Mouse (Mus musculus) embryonic fibroblast, embryonic 13.5 days (primary cell): ENCODE measurements around the gene Fhit.

ENCODE experiments used
- CTCF ChIP-seq: IDR thresholded peaks from 2 replicates; pipeline ENCODE4 v1.5.1; 2011; ENCODE audit warnings: mild to moderate bottlenecking, control low read depth, low read length, moderate library complexity, borderline replicate concordance; ENCODE audit not compliant: insufficient read depth
- POLR2A ChIP-seq: IDR thresholded peaks from 2 replicates; pipeline ENCODE4 v1.6.1; 2011; ENCODE audit warnings: low read depth, mild to moderate bottlenecking, control low read depth, low read length, moderate library complexity

DNA sequence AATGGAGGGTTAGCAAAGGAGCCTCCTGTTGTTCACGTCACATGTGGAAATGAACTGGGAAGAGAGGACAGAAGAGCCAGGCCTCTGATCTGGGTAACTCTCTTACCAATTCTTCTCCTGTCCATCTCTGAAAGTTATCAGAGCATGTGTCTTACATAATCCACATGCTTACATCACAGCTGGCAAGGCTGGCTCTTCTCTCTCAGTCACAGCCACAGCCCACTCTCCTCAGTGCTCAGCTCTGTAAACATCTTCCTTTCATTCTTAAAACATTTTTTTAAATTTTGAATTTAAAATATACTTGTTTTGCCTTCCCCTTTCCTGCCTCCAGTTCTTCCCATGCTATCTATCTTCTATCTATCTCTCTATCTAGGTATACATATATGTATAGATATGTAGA is 1477.5 kb downstream of the Fhit start:
- TF ChIP-seq POLR2A (no peak), CTCF (no peak)
